Mouse (Mus musculus) CH12.LX (cell line): ENCODE measurements around the gene Gbgt1. TPM values are rescaled to one million over a fixed set of nuclear protein-coding genes. Genes with fewer than 3 reads are reported as not detected.
"Not testable (repeated sequence)": the region's sequence is repeated elsewhere in the genome, so short reads cannot be mapped to it uniquely, and the experiment has no call there.

ENCODE experiments used
- DNase-seq: peaks from one replicate; pipeline ENCODE4 v3.0.0-alpha.2; 2013; ENCODE audit errors: extremely low read depth
- H3K27ac ChIP-seq: 2 replicates; pipeline ENCODE4 v1.5.1; 2012; ENCODE audit warnings: low read depth, mild to moderate bottlenecking, control low read depth, moderate library complexity; ENCODE audit not compliant: insufficient read depth
- H3K27me3 ChIP-seq: replicated peaks from 2 replicates; pipeline ENCODE3; 2012; ENCODE audit warnings: inconsistent platforms
- H3K36me3 ChIP-seq, 2 experiments: replicated peaks in 1 of 2; 2 replicates each; pipeline versions ENCODE3 to v1.6.1; 2012; ENCODE audit warnings: inconsistent platforms in 1 of 2, low read length in 1 of 2, mild to moderate bottlenecking in 1 of 2, mixed read lengths in 1 of 2, moderate library complexity in 1 of 2; ENCODE audit not compliant: control insufficient read depth in 1 of 2, insufficient read depth in 1 of 2
- H3K4me1 ChIP-seq, 2 experiments: 2 replicates each; pipeline ENCODE4 v1.6.1; 2012; ENCODE audit warnings: inconsistent platforms in 1 of 2, moderate library complexity in 1 of 2; ENCODE audit not compliant: insufficient read depth in 2 of 2, control insufficient read depth in 1 of 2
- H3K4me2 ChIP-seq: 2 replicates; pipeline ENCODE4 v1.6.1; 2012; ENCODE audit warnings: low read depth, mild to moderate bottlenecking, control low read depth; ENCODE audit not compliant: poor library complexity, insufficient read depth, severe bottlenecking
- H3K4me3 ChIP-seq, 3 experiments: fragments of 150-350 bp in 1 of 3; sonication (generic) in 1 of 3; replicated peaks in 1 of 3; 2 replicates each; pipeline versions ENCODE3 to v1.5.1; 2011 to 2012; ENCODE audit warnings: low read depth in 2 of 3, low read length in 2 of 3, mild to moderate bottlenecking in 2 of 3, moderate library complexity in 2 of 3, control low read depth in 1 of 3, improper control_type of control experiment in 1 of 3, inconsistent platforms in 1 of 3, mixed read lengths in 1 of 3; ENCODE audit not compliant: poor library complexity in 1 of 3
- H3K79me2 ChIP-seq: replicated peaks from 2 replicates; pipeline ENCODE4 v1.6.1; 2012; ENCODE audit warnings: mild to moderate bottlenecking, moderate library complexity; ENCODE audit not compliant: control insufficient read depth, poor library complexity, insufficient read depth, severe bottlenecking; ENCODE audit errors: extremely low read depth
- H3K9ac ChIP-seq: 2 replicates; pipeline ENCODE4 v1.6.1; 2012; ENCODE audit warnings: low read depth, mild to moderate bottlenecking, control low read depth, moderate library complexity; ENCODE audit not compliant: insufficient read depth
- H3K9me3 ChIP-seq: replicated peaks from 2 replicates; pipeline ENCODE3; 2012; ENCODE audit warnings: low read length, inconsistent platforms, mixed read lengths
- BHLHE40 ChIP-seq: IDR thresholded peaks from 2 replicates; pipeline ENCODE4 v1.6.1; 2011; ENCODE audit warnings: mild to moderate bottlenecking, low read depth, low read length, improper control_type of control experiment
- CHD2 ChIP-seq: IDR thresholded peaks from 2 replicates; pipeline ENCODE4 v1.6.1; 2011; ENCODE audit warnings: low read length, improper control_type of control experiment
- CTCF ChIP-seq, 2 experiments: IDR thresholded peaks in 1 of 2; conservative IDR thresholded peaks in 1 of 2; 2 replicates each; pipeline ENCODE4 v1.5.1; 2011 to 2012; ENCODE audit warnings: low read depth in 2 of 2, low read length in 2 of 2, improper control_type of control experiment in 1 of 2, inconsistent platforms in 1 of 2, mild to moderate bottlenecking in 1 of 2, moderate library complexity in 1 of 2
- E2F4 ChIP-seq: IDR thresholded peaks from 2 replicates; pipeline ENCODE4 v1.6.1; 2011; ENCODE audit warnings: low read depth, low read length, improper control_type of control experiment; ENCODE audit not compliant: insufficient replicate concordance
- ELF1 ChIP-seq: IDR thresholded peaks from 2 replicates; pipeline ENCODE4 v1.6.1; 2014; ENCODE audit warnings: low read depth, mild to moderate bottlenecking, inconsistent platforms, low read length, improper control_type of control experiment
- GABPA ChIP-seq: IDR thresholded peaks from 2 replicates; pipeline ENCODE4 v1.6.1; 2012; ENCODE audit warnings: low read depth, low read length, improper control_type of control experiment, inconsistent platforms; ENCODE audit not compliant: insufficient replicate concordance
- MAFK ChIP-seq: IDR thresholded peaks from 2 replicates; pipeline ENCODE4 v1.6.1; 2011; ENCODE audit warnings: low read length, improper control_type of control experiment; ENCODE audit not compliant: insufficient replicate concordance
- MAX ChIP-seq: IDR thresholded peaks from 2 replicates; pipeline ENCODE4 v1.6.1; 2011; ENCODE audit warnings: low read length, improper control_type of control experiment
- MXI1 ChIP-seq: IDR thresholded peaks from 2 replicates; pipeline ENCODE4 v1.6.1; 2011; ENCODE audit warnings: mild to moderate bottlenecking, low read depth, low read length, improper control_type of control experiment
- MYC ChIP-seq: IDR thresholded peaks from 2 replicates; pipeline ENCODE4 v1.6.1; 2011; ENCODE audit warnings: low read depth, mild to moderate bottlenecking, improper control_type of control experiment, low read length
- NELFE ChIP-seq: IDR thresholded peaks from 2 replicates; pipeline ENCODE4 v1.6.1; 2011; ENCODE audit warnings: low read depth, low read length, improper control_type of control experiment
- NRF1 ChIP-seq: IDR thresholded peaks from 2 replicates; pipeline ENCODE4 v1.6.1; 2014; ENCODE audit warnings: low read depth, mild to moderate bottlenecking, inconsistent platforms, low read length, improper control_type of control experiment, moderate library complexity
- POLR2A ChIP-seq: IDR thresholded peaks from 2 replicates; pipeline ENCODE4 v1.6.1; 2011; ENCODE audit warnings: low read depth, mild to moderate bottlenecking, improper control_type of control experiment, low read length
- RAD21 ChIP-seq: IDR thresholded peaks from 2 replicates; pipeline ENCODE4 v1.6.1; 2011; ENCODE audit warnings: low read depth, mild to moderate bottlenecking, low read length, improper control_type of control experiment, moderate library complexity
- SIN3A ChIP-seq: IDR thresholded peaks from 2 replicates; pipeline ENCODE4 v1.6.1; 2012; ENCODE audit warnings: low read length, improper control_type of control experiment, inconsistent platforms
- SMC3 ChIP-seq: IDR thresholded peaks from 2 replicates; pipeline ENCODE4 v1.6.1; 2011; ENCODE audit warnings: low read depth, low read length, improper control_type of control experiment
- TCF12 ChIP-seq: IDR thresholded peaks from 2 replicates; pipeline ENCODE4 v1.6.1; 2014; ENCODE audit warnings: low read depth, mild to moderate bottlenecking, inconsistent platforms, low read length, improper control_type of control experiment
- USF1 ChIP-seq: IDR thresholded peaks from 2 replicates; pipeline ENCODE4 v1.6.1; 2014; ENCODE audit warnings: low read depth, mild to moderate bottlenecking, inconsistent platforms, low read length, improper control_type of control experiment
- USF2 ChIP-seq: conservative IDR thresholded peaks from 2 replicates; pipeline ENCODE4 v1.6.1; 2011; ENCODE audit warnings: low read depth, low read length, improper control_type of control experiment
- ZC3H11A ChIP-seq: IDR thresholded peaks from 2 replicates; pipeline ENCODE4 v1.6.1; 2012; ENCODE audit warnings: low read depth, mild to moderate bottlenecking, inconsistent platforms, low read length, improper control_type of control experiment
- dilution Hi-C: fragments of 300-500 bp; cut with MboI; formaldehyde crosslinking; loops from 2 replicates; pipeline ENCODE4 v1.14.3; 2020; ENCODE audit warnings: low sequenced_read_pairs; ENCODE audit not compliant: extremely low pct_unique_long_range_greater_than_20kb, extremely low pct_ligation_motif_present
- in situ Hi-C: fragments of 300-500 bp; cut with MboI; formaldehyde crosslinking; loops from 3 replicates; pipeline ENCODE4 v1.14.3; 2019; ENCODE audit warnings: low sequenced_read_pairs, low pct_ligation_motif_present, low pct_unique_long_range_greater_than_20kb, mixed read lengths
- polyA plus RNA-seq: library from polyadenylated mRNA; unstranded; fragments of >175 nt; gene quantifications from 2 replicates; pipeline ENCODE4 v1.2.1, GENCODE M21; 2012; ENCODE audit warnings: low read depth; ENCODE audit not compliant: insufficient read length
- total RNA-seq, 2 experiments: library from RNA; depleted of rRNA; stranded (reverse); fragments of 300-350 nt in 1 of 2; fragments of >200 nt in 1 of 2; gene quantifications; 2 replicates each; pipeline ENCODE4 v1.2.3; 2012 to 2014

Gbgt1 gene
- total and polyA plus RNA-seq, 3 experiments, result not detected

DNA sequence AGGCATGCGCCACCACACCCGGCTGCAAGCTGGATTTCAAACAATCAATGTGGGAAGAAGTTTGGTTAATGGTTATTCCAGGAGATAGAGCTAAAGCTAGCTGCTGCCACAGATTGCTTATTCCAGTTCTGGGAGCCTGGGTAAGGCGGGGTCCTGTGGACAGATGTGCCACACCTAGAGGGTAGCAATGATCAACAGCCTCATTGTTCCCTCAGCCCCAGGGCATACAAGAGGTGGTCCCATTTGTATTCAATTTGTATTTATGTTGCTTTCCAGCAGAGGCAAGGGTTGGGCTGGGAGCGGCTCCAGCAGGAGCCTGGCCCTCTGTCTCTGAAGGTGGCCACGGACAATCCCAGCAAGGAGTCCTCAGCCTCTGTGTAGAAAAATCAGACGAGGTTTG, 9.6 kb downstream of the Gbgt1 start:
- no peaks in the 10 kb centered on the region for H3K36me3 ChIP-seq
- no peaks in the 10 kb centered on the region for H3K79me2 ChIP-seq
- DNase-seq, result no peak
- no peaks in the 10 kb centered on the region; a peak in 1 of 4 replicates for H3K4me1 ChIP-seq
- H3K9ac ChIP-seq, result no peak overlapping the region
- dilution Hi-C loops, result no loop called here
- no peak overlapping the region for H3K4me2 ChIP-seq
- H3K27ac ChIP-seq, result no peak overlapping the region
- H3K27me3 ChIP-seq, result peaks cover 90% of the 10 kb centered on the region
- H3K9me3 ChIP-seq, result no peaks in the 10 kb centered on the region
- no peak overlapping the region for H3K4me3 ChIP-seq
- in situ Hi-C loops, result no loop called here
- TF ChIP-seq MYC (no peak), SIN3A (no peak), TCF12 (no peak), USF2 (no peak), USF1 (no peak), MAFK (no peak), BHLHE40 (no peak)

DNA sequence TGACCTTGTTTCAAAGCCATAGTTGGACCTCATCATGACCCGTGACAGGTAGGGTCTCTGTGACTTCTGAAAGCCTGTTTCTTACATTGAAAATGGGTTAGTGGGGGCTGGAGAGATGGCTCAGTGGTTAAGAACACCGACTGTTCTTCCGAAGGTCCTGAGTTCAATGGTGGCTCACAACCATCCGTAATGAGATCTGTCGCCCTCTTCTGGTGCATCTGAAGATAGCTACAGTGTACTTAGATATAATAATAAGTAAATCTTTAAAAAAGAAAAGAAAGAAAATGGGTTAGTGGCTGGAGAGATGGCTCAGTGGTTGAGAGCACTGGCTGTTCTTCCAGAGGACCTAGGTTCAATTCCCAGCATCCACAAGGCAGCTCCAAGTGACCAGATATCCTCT, 14.9 kb downstream of the Gbgt1 start:
- H3K27ac ChIP-seq, H3K9ac ChIP-seq, dilution Hi-C loops, H3K9me3 ChIP-seq, H3K4me2 ChIP-seq, H3K36me3 ChIP-seq, DNase-seq, H3K4me3 ChIP-seq, H3K79me2 ChIP-seq: not testable (repeated sequence)
- peaks cover 65% of the 10 kb centered on the region for H3K27me3 ChIP-seq
- in situ Hi-C loops, result loop anchor here (5.0 kb wide), 1 partner anchor 36 kb away; no protein-coding TSS in a partner anchor
- H3K4me1 ChIP-seq, result peaks cover 5 to 20% of the 10 kb centered on the region in 2 experiments; a peak in 3 of 4 replicates
- peak; percentile 19 to 47; a peak in 3 of 4 replicates for TF ChIP-seq CTCF (conservative IDR thresholded peaks at IDR 0.05 in 1 of 2, IDR thresholded peaks at IDR 0.05 in 1 of 2; ENCODE audit: low read depth in 2 of 2, low read length in 2 of 2)

DNA sequence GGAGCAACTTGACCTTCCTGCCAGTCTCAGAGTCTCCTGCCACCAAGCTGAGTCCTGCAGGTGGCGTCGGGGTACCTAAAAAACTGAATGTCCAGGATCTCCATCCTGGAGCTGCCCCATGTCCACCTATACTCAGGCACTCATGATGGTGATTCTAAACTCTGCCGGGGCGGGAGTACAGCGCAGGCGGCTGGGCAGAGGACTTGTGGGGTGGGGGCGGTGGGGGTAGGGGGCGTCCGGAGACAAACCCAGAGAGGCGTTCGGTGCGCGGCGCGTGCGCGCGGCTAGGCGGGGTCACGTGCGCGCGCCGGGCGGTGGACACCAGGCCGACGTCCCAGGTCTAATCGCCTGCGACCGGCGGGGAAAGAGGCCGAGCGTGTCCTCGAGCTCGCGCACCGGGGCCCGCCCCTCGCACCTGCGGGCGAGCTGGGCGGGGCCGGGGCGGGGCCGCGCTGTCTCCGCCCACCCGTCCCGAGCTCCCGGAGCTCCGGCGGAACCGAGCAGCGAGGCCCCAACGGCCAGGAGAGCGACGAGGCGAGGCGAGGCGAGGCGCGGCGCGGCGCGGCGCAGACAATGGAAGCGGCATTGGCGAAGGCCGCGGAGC, 16.2 kb downstream of the Gbgt1 start, which contains the start of gene Ralgds:
Gene Ralgds, plus strand, starts transcription at position 328 of the 604 bp plus-strand sequence.
- Histone ChIP-seq H3K4me2 (peak within 1 kb of the TSS; percentile 95), H3K27ac (no peak within 1 kb of the TSS), H3K9ac (peak within 1 kb of the TSS; percentile 73), H3K9me3 (no peaks in the 10 kb centered on the region), H3K4me1 (peaks cover 16 to 32% of the 10 kb centered on the region in 2 experiments), H3K79me2 (no peaks in the 10 kb centered on the region), H3K36me3 (peaks cover 0 to 5% of the 10 kb centered on the region in 2 experiments), H3K27me3 (peaks cover 53% of the 10 kb centered on the region), H3K4me3 (peak within 1 kb of the TSS; percentile 58 to 75 (median 61))
- no peak for DNase-seq
- in situ Hi-C loops (loop anchor here (5.0 kb wide), 1 partner anchor 34 kb away; no protein-coding TSS in a partner anchor), dilution Hi-C loops (no loop called here)
- peak; percentile 74 for TF ChIP-seq NRF1
- TF ChIP-seq NELFE, result no peak
- TF ChIP-seq ZC3H11A, result no peak
- TF ChIP-seq USF1, result peak; percentile 70
- TF ChIP-seq SIN3A, result no peak
- TF ChIP-seq CTCF (conservative IDR thresholded peaks at IDR 0.05 in 1 of 2, IDR thresholded peaks at IDR 0.05 in 1 of 2; ENCODE audit: low read depth in 2 of 2, low read length in 2 of 2), result peak in 1 of 2 experiments; percentile 33; a peak in 2 of 4 replicates
- no peak for TF ChIP-seq E2F4
- TF ChIP-seq SMC3, result peak; percentile 7; the same call in 1 of the 2 replicates
- peak; percentile 44; the same call in 1 of the 2 replicates for TF ChIP-seq MAX
- no peak for TF ChIP-seq CHD2
- 0 out of 2 replicates have a peak, but pooled peaks have one; percentile 7 for TF ChIP-seq ELF1
- no peak for TF ChIP-seq GABPA
- no peak for TF ChIP-seq RAD21
- no peak for TF ChIP-seq MYC
- no peak; the same call in 1 of the 2 replicates for TF ChIP-seq MXI1
- 0 out of 2 replicates have a peak, but pooled peaks have one; percentile 33 for TF ChIP-seq TCF12
- TF ChIP-seq BHLHE40, result peak; percentile 67
- peak; percentile 39; the same call in 1 of the 2 replicates for TF ChIP-seq POLR2A
